Mouse (Mus musculus): ENCODE data around the gene Gm1043. TPM values are rescaled to one million over a fixed set of nuclear protein-coding genes. Genes with fewer than 3 reads are reported as not detected.

Gm1043 gene
- 0.05 TPM in 1 of 2 replicates, not detected in the other for total RNA-seq (2012; rRNA removed)

- no peak within 1 kb of the TSS for H3K27ac ChIP-seq (ENCODE audit: insufficient read depth, low read depth, low read length, poor library complexity, severe bottlenecking)
- no peaks in the 10 kb centered on the region for H3K36me3 ChIP-seq (ENCODE audit: control insufficient read depth, insufficient read depth, low read length, poor library complexity, severe bottlenecking)
- 0 out of 2 replicates have a peak within 1 kb of the TSS, but pooled peaks have one; percentile 3 for H3K9ac ChIP-seq (ENCODE audit: insufficient read depth, low read depth, low read length, poor library complexity, severe bottlenecking)
- in situ Hi-C loops (cut with MboI; ENCODE audit: low sequenced_read_pairs in 2 of 2, unreplicated experiment in 2 of 2), result no loop called here
- H3K4me3 ChIP-seq (ENCODE audit: insufficient read depth in 1 of 2, low read depth in 1 of 2, low read length in 2 of 2, poor library complexity in 1 of 2, severe bottlenecking in 1 of 2), result peak within 1 kb of the TSS; percentile 36 to 54; a peak in 3 of 4 replicates
- DNase-seq (ENCODE audit: low read depth, low spot score), result no peak
- peaks cover 14 to 22% of the 10 kb centered on the region in 2 experiments; a peak in 3 of 4 replicates for H3K4me1 ChIP-seq (ENCODE audit: control insufficient read depth in 2 of 2, insufficient read depth in 2 of 2, low read length in 2 of 2, poor library complexity in 1 of 2)
- no peak for TF ChIP-seq HCFC1 (IDR thresholded peaks at IDR 0.05; ENCODE audit: borderline replicate concordance, insufficient read depth, low read length)
- TF ChIP-seq MAFK (IDR thresholded peaks at IDR 0.05; ENCODE audit: insufficient read depth, low read depth, low read length), result no peak
- TF ChIP-seq ZNF384 (IDR thresholded peaks at IDR 0.05; ENCODE audit: low read depth, low read length), result no peak
- TF ChIP-seq ZC3H11A (IDR thresholded peaks at IDR 0.05; ENCODE audit: borderline replicate concordance, low read depth, low read length), result no peak
- TF ChIP-seq CHD2 (IDR thresholded peaks at IDR 0.05; ENCODE audit: low read depth, low read length), result no peak
- no peaks in the 10 kb centered on the region for H3K9me3 ChIP-seq (ENCODE audit: control insufficient read depth, insufficient read depth, low read depth, low read length)
Observed at GRCm38 (mm10) chr5:37085241-37085640, at the start of gene Gm1043. TSS of gene Gm1043 (plus strand) at chr5:37085370.

- H3K4me1 ChIP-seq (ENCODE audit: control insufficient read depth in 2 of 2, insufficient read depth in 2 of 2, low read length in 2 of 2, poor library complexity in 1 of 2), result peaks cover 0 to 4% of the 10 kb centered on the region in 2 experiments; a peak in 1 of 4 replicates
- no peaks in the 10 kb centered on the region for H3K36me3 ChIP-seq (ENCODE audit: control insufficient read depth, insufficient read depth, low read length, poor library complexity, severe bottlenecking)
- no peaks in the 10 kb centered on the region for H3K9me3 ChIP-seq (ENCODE audit: control insufficient read depth, insufficient read depth, low read depth, low read length)
- DNase-seq (ENCODE audit: low read depth, low spot score), result no peak
- no peak overlapping the region for H3K9ac ChIP-seq (ENCODE audit: insufficient read depth, low read depth, low read length, poor library complexity, severe bottlenecking)
- in situ Hi-C loops (cut with MboI; ENCODE audit: low sequenced_read_pairs in 2 of 2, unreplicated experiment in 2 of 2), result no loop called here
- no peak overlapping the region for H3K27ac ChIP-seq (ENCODE audit: insufficient read depth, low read depth, low read length, poor library complexity, severe bottlenecking)
- H3K4me3 ChIP-seq (ENCODE audit: insufficient read depth in 1 of 2, low read depth in 1 of 2, low read length in 2 of 2, poor library complexity in 1 of 2, severe bottlenecking in 1 of 2), result no peak overlapping the region
- TF ChIP-seq ZC3H11A (IDR thresholded peaks at IDR 0.05; ENCODE audit: borderline replicate concordance, low read depth, low read length), result no peak
- TF ChIP-seq MAFK (IDR thresholded peaks at IDR 0.05; ENCODE audit: insufficient read depth, low read depth, low read length), result no peak
- no peak for TF ChIP-seq HCFC1 (IDR thresholded peaks at IDR 0.05; ENCODE audit: borderline replicate concordance, insufficient read depth, low read length)
- no peak for TF ChIP-seq ZNF384 (IDR thresholded peaks at IDR 0.05; ENCODE audit: low read depth, low read length)
- TF ChIP-seq CHD2 (IDR thresholded peaks at IDR 0.05; ENCODE audit: low read depth, low read length), result no peak
Observed at GRCm38 (mm10) chr5:37035896-37036295, 49.3 kb upstream of the Gm1043 start.

GRCm38 (mm10) chr5:37036884-37037283 lies 48.3 kb upstream of the Gm1043 start:
- Histone ChIP-seq H3K9ac (ENCODE audit: insufficient read depth, low read depth, low read length, poor library complexity, severe bottlenecking) (no peak overlapping the region), H3K27ac (ENCODE audit: insufficient read depth, low read depth, low read length, poor library complexity, severe bottlenecking) (no peak overlapping the region), H3K4me3 (ENCODE audit: insufficient read depth in 1 of 2, low read depth in 1 of 2, low read length in 2 of 2, poor library complexity in 1 of 2, severe bottlenecking in 1 of 2) (no peak overlapping the region), H3K36me3 (ENCODE audit: control insufficient read depth, insufficient read depth, low read length, poor library complexity, severe bottlenecking) (no peaks in the 10 kb centered on the region), H3K9me3 (ENCODE audit: control insufficient read depth, insufficient read depth, low read depth, low read length) (no peaks in the 10 kb centered on the region), H3K4me1 (ENCODE audit: control insufficient read depth in 2 of 2, insufficient read depth in 2 of 2, low read length in 2 of 2, poor library complexity in 1 of 2) (peaks cover 0 to 8% of the 10 kb centered on the region in 2 experiments; a peak in 2 of 4 replicates)
- in situ Hi-C loops (cut with MboI; ENCODE audit: low sequenced_read_pairs in 2 of 2, unreplicated experiment in 2 of 2), result no loop called here
- TF ChIP-seq ZC3H11A (IDR thresholded peaks at IDR 0.05; ENCODE audit: borderline replicate concordance, low read depth, low read length), result no peak
- TF ChIP-seq HCFC1 (IDR thresholded peaks at IDR 0.05; ENCODE audit: borderline replicate concordance, insufficient read depth, low read length), result no peak
- no peak for TF ChIP-seq ZNF384 (IDR thresholded peaks at IDR 0.05; ENCODE audit: low read depth, low read length)
- TF ChIP-seq CHD2 (IDR thresholded peaks at IDR 0.05; ENCODE audit: low read depth, low read length), result no peak
- TF ChIP-seq MAFK (IDR thresholded peaks at IDR 0.05; ENCODE audit: insufficient read depth, low read depth, low read length), result no peak
- no peak for DNase-seq (ENCODE audit: low read depth, low spot score)

GRCm38 (mm10) chr5:37039908-37040307 lies 45.3 kb upstream of the Gm1043 start:
- in situ Hi-C loops (cut with MboI; ENCODE audit: low sequenced_read_pairs in 2 of 2, unreplicated experiment in 2 of 2), result no loop called here
- Histone ChIP-seq H3K9me3 (ENCODE audit: control insufficient read depth, insufficient read depth, low read depth, low read length) (no peaks in the 10 kb centered on the region), H3K27ac (ENCODE audit: insufficient read depth, low read depth, low read length, poor library complexity, severe bottlenecking) (no peak overlapping the region), H3K36me3 (ENCODE audit: control insufficient read depth, insufficient read depth, low read length, poor library complexity, severe bottlenecking) (no peaks in the 10 kb centered on the region), H3K9ac (ENCODE audit: insufficient read depth, low read depth, low read length, poor library complexity, severe bottlenecking) (no peak overlapping the region), H3K4me1 (ENCODE audit: control insufficient read depth in 2 of 2, insufficient read depth in 2 of 2, low read length in 2 of 2, poor library complexity in 1 of 2) (peaks cover 0 to 8% of the 10 kb centered on the region in 2 experiments; a peak in 2 of 4 replicates), H3K4me3 (ENCODE audit: insufficient read depth in 1 of 2, low read depth in 1 of 2, low read length in 2 of 2, poor library complexity in 1 of 2, severe bottlenecking in 1 of 2) (no peak overlapping the region)
- DNase-seq (ENCODE audit: low read depth, low spot score), result no peak
- no peak for TF ChIP-seq MAFK (IDR thresholded peaks at IDR 0.05; ENCODE audit: insufficient read depth, low read depth, low read length)
- no peak for TF ChIP-seq ZC3H11A (IDR thresholded peaks at IDR 0.05; ENCODE audit: borderline replicate concordance, low read depth, low read length)
- TF ChIP-seq ZNF384 (IDR thresholded peaks at IDR 0.05; ENCODE audit: low read depth, low read length), result no peak
- no peak for TF ChIP-seq HCFC1 (IDR thresholded peaks at IDR 0.05; ENCODE audit: borderline replicate concordance, insufficient read depth, low read length)
- TF ChIP-seq CHD2 (IDR thresholded peaks at IDR 0.05; ENCODE audit: low read depth, low read length), result no peak
